Mouse (Mus musculus) bone marrow, adult 2 months (tissue): ENCODE data around the gene Acrbp. TPM values are rescaled to one million over a fixed set of nuclear protein-coding genes. Genes with fewer than 3 reads are reported as not detected.

ENCODE experiments used
- H3K27ac ChIP-seq: fragments of 200-500 bp; 2 replicates; pipeline ENCODE4 v1.5.1; 2012; ENCODE audit warnings: low read depth, mild to moderate bottlenecking, control low read depth, inconsistent platforms, low read length; ENCODE audit not compliant: control insufficient read depth, poor library complexity, insufficient read depth
- H3K4me1 ChIP-seq: fragments of 200-500 bp; 2 replicates; pipeline ENCODE4 v1.6.1; 2011; ENCODE audit warnings: low read length; ENCODE audit not compliant: control insufficient read depth, insufficient read depth
- H3K4me3 ChIP-seq: fragments of 200-500 bp; replicated peaks from 2 replicates; pipeline ENCODE3; 2011; ENCODE audit warnings: mild to moderate bottlenecking, low read depth, low read length, control low read depth; ENCODE audit not compliant: control insufficient read depth
- CTCF ChIP-seq: fragments of 200-500 bp; IDR thresholded peaks from 2 replicates; pipeline ENCODE4 v1.5.1; 2011; ENCODE audit warnings: low read length, control low read depth; ENCODE audit not compliant: control insufficient read depth, insufficient read depth
- POLR2A ChIP-seq: fragments of 200-500 bp; IDR thresholded peaks from 2 replicates; pipeline ENCODE4 v1.6.1; 2011; ENCODE audit warnings: low read depth, mild to moderate bottlenecking, control low read depth, low read length, borderline replicate concordance; ENCODE audit not compliant: control insufficient read depth
- WGBS: fragments of 180-500 bp; shearing (Covaris S2); methylation state at CpG from one replicate; pipeline ENCODE4 v1.1.7; 2018; 5-methylcytosine and 5-hydroxymethylcytosine counted together
- polyA plus RNA-seq: library from polyadenylated mRNA; stranded (reverse); fragments of >200 nt; gene quantifications from 2 replicates; pipeline ENCODE4 v1.2.4, GENCODE M21; 2011; ENCODE audit warnings: low replicate concordance; ENCODE audit not compliant: missing spikeins, insufficient read depth, insufficient read length

Gene Acrbp
- polyA plus RNA-seq, 1 experiment, result 45.9 TPM

GRCm38 (mm10) chr6:125112553-125112952 lies 63.1 kb downstream of the Acrbp start:
- Histone ChIP-seq H3K27ac (no peak overlapping the region; the same call in 1 of the 2 replicates), H3K4me1 (peaks cover 2% of the 10 kb centered on the region; the same call in 1 of the 2 replicates), H3K4me3 (no peak overlapping the region)
- WGBS, result 59% methylated on average over 11 of the region's 11 CpGs
- TF ChIP-seq CTCF (no peak), POLR2A (no peak)

Other genes starting within 250 kb of the Acrbp start
- 4.9 and 7.3 TPM in 2 replicates for gene Spsb2, start 241.0 kb upstream of the Acrbp start, polyA plus RNA-seq
- 97.5 and 152 TPM in 2 replicates for gene Tpi1, start 235.4 kb upstream of the Acrbp start, polyA plus RNA-seq
- gene Usp5, start 220.2 kb upstream of the Acrbp start, polyA plus RNA-seq, result 44.1 and 53.9 TPM in 2 replicates
- 131 and 148 TPM in 2 replicates for gene Cdca3, start 220.1 kb upstream of the Acrbp start, polyA plus RNA-seq
- 3.3 TPM in 1 of 2 replicates, not detected in the other for gene Gnb3, start 209.4 kb upstream of the Acrbp start, polyA plus RNA-seq
- 0.59 and 2.7 TPM in 2 replicates for gene P3h3, start 191.9 kb upstream of the Acrbp start, polyA plus RNA-seq
- 0.56 and 2.4 TPM in 2 replicates for gene Gpr162, start 185.7 kb upstream of the Acrbp start, polyA plus RNA-seq
- gene Cd4, start 161.5 kb upstream of the Acrbp start, polyA plus RNA-seq, result 3.5 and 3.6 TPM in 2 replicates
- 2.9 and 7.6 TPM in 2 replicates for gene Lag3, start 138.0 kb upstream of the Acrbp start, polyA plus RNA-seq
- 157 and 192 TPM in 2 replicates for gene Ptms, start 129.6 kb upstream of the Acrbp start, polyA plus RNA-seq
- 45.8 and 74.0 TPM in 2 replicates for gene Mlf2, start 118.3 kb upstream of the Acrbp start, polyA plus RNA-seq
- gene Cops7a, start 84.2 kb upstream of the Acrbp start, polyA plus RNA-seq, result 18.1 and 33.0 TPM in 2 replicates
- gene Pianp, start 53.0 kb upstream of the Acrbp start, polyA plus RNA-seq, result 3.4 TPM in 1 of 2 replicates, not detected in the other
- gene Zfp384, start 40.5 kb upstream of the Acrbp start, polyA plus RNA-seq, result 26.2 and 46.0 TPM in 2 replicates
- gene Ing4, start 9.9 kb upstream of the Acrbp start, polyA plus RNA-seq, result 19.6 and 42.0 TPM in 2 replicates
- not detected in 2 replicates for gene Lpar5, start 18.2 kb downstream of the Acrbp start, polyA plus RNA-seq
- gene Chd4, start 46.3 kb downstream of the Acrbp start, polyA plus RNA-seq, result 66.8 and 106 TPM in 2 replicates
- 12.5 and 25.7 TPM in 2 replicates for gene Nop2, start 82.2 kb downstream of the Acrbp start, polyA plus RNA-seq
- gene Iffo1, start 95.6 kb downstream of the Acrbp start, polyA plus RNA-seq, result 21.0 and 39.0 TPM in 2 replicates
- gene Gapdh, start 116.8 kb downstream of the Acrbp start, polyA plus RNA-seq, result 40.4 and 98.2 TPM in 2 replicates
- 314 and 361 TPM in 2 replicates for gene Ncapd2, start 142.0 kb downstream of the Acrbp start, polyA plus RNA-seq
- 153 and 193 TPM in 2 replicates for gene Mrpl51, start 142.1 kb downstream of the Acrbp start, polyA plus RNA-seq
- gene Vamp1, start 165.9 kb downstream of the Acrbp start, polyA plus RNA-seq, result 11.3 and 32.6 TPM in 2 replicates
- 4.1 and 6.2 TPM in 2 replicates for gene Tapbpl, start 182.2 kb downstream of the Acrbp start, polyA plus RNA-seq
- gene Cd27, start 187.3 kb downstream of the Acrbp start, polyA plus RNA-seq, result 7.0 and 10.7 TPM in 2 replicates
- not detected in 2 replicates for gene Tuba3a, start 236.4 kb downstream of the Acrbp start, polyA plus RNA-seq